Mouse (Mus musculus): Measurements from ENCODE around the gene Zfp990. TPM values are rescaled to one million over a fixed set of nuclear protein-coding genes. Genes with fewer than 3 reads are reported as not detected.
"Not testable (repeated sequence)": the region's sequence is repeated elsewhere in the genome, so short reads cannot be mapped to it uniquely, and the experiment has no call there.

The Zfp990 gene
- total and polyA plus RNA-seq, 2 experiments from 2014 or later = not detected

GRCm38 (mm10) chr4:145543861-145544260 is 33.3 kb downstream of the Zfp990 start:
- ATAC-seq; H3K4me2 ChIP-seq (ENCODE audit: low read depth); H3K9ac ChIP-seq; H3K36me3 ChIP-seq (ENCODE audit: insufficient read depth); H3K4me1 ChIP-seq (ENCODE audit: insufficient read depth); H3K27ac ChIP-seq (ENCODE audit: low read depth, low read length); DNase-seq; H3K4me3 ChIP-seq (ENCODE audit: low read depth, low read length); H3K27me3 ChIP-seq (ENCODE audit: insufficient read depth, low read length): not testable (repeated sequence)
- peaks cover 26% of the 10 kb centered on the region for H3K9me3 ChIP-seq (ENCODE audit: low read length)
- WGBS = 73% methylated on average over 5 of the region's 5 CpGs

- not testable (repeated sequence) for ATAC-seq; H3K4me3 ChIP-seq (ENCODE audit: low read depth, low read length); H3K4me1 ChIP-seq (ENCODE audit: insufficient read depth); H3K4me2 ChIP-seq (ENCODE audit: low read depth); DNase-seq; H3K27me3 ChIP-seq (ENCODE audit: insufficient read depth, low read length); H3K9ac ChIP-seq; H3K27ac ChIP-seq (ENCODE audit: low read depth, low read length); H3K36me3 ChIP-seq (ENCODE audit: insufficient read depth)
- 25% methylated on average over 2 of the region's 2 CpGs for WGBS
- peaks cover 22% of the 10 kb centered on the region for H3K9me3 ChIP-seq (ENCODE audit: low read length)
Observed at GRCm38 (mm10) chr4:145545106-145545505, 34.5 kb downstream of the Zfp990 start.

DNA sequence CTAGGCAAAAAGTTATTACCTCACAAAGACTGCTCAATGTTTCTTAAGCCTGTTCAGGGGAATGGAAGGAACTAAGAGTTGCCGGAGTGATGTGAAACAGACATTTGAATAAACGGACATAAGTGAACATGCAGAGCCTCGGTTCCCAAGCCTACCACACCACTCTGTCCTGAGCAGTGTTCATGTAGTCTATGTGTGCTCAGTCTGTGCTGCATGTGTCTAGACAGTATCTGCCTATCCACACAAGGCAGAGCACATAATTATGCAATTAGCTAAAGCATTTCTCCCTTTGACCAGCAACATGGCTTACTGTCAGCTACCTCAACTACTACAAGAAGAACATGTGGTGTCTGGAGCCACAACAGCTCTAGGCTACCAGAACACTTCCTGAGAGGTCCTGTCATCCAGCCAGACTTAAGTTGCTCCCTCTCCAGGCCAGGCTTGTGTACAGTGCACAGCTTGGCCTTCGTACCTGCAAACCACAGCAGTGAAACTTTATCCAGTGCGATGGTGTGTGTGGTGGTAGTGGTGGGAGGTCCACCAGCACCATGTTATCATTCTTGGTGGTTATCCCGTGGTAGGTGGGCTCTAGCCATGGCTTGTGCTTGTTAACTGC is 35.3 kb downstream of the Zfp990 start:
- not testable (repeated sequence) for H3K9ac ChIP-seq; ATAC-seq; H3K27me3 ChIP-seq (ENCODE audit: insufficient read depth, low read length); DNase-seq; H3K4me1 ChIP-seq (ENCODE audit: insufficient read depth); H3K36me3 ChIP-seq (ENCODE audit: insufficient read depth); H3K27ac ChIP-seq (ENCODE audit: low read depth, low read length); H3K4me2 ChIP-seq (ENCODE audit: low read depth); H3K4me3 ChIP-seq (ENCODE audit: low read depth, low read length)
- 78% methylated on average over 6 of the region's 6 CpGs for WGBS
- H3K9me3 ChIP-seq (ENCODE audit: low read length) = peaks cover 22% of the 10 kb centered on the region

DNA sequence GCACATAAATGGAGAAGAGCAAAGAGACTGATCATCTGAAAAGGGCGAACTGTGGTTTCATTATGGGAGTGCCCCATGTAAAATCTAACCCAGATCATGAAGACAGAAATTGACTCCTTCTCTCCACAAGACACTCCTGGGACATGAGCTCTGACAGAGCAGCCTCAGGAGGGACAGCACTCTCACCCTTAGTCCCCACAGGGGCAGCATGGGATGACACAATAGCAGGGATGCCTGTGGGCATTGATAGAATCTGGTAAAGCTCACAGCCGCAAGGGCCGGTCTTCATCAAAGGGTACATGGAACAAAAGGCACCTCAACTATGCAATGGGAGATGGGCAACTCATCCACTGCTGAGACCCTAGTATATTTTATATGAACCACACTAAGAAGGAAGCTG is 35.9 kb downstream of the Zfp990 start:
- not testable (repeated sequence) for H3K36me3 ChIP-seq (ENCODE audit: insufficient read depth); ATAC-seq

DNA sequence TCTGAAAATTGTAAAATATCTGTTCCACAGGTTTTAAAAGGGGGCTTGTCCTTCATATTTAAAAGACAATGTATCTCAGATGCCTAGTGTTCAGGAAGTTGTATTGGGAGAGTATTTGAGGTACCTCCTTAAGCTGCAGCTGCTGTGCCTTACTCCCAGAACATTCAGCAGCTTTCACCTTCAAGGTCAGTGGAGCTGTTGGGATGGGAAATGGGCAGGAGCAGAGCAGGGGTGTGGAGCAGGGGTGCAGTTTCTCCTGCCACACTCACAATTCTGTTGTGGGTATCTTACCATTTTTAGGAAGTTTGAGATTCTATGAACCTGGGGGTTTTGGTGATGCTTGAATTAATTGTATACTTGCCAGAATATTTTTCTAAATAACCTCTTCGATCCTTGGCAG is 46.1 kb downstream of the Zfp990 start:
- Histone ChIP-seq H3K27ac (ENCODE audit: low read depth, low read length) (no peak overlapping the region), H3K4me3 (ENCODE audit: low read depth, low read length) (no peak overlapping the region), H3K4me1 (ENCODE audit: insufficient read depth) (no peaks in the 10 kb centered on the region), H3K9ac (no peak overlapping the region), H3K4me2 (ENCODE audit: low read depth) (no peak overlapping the region), H3K9me3 (ENCODE audit: low read length) (peaks cover 40% of the 10 kb centered on the region), H3K36me3 (ENCODE audit: insufficient read depth) (no peaks in the 10 kb centered on the region), H3K27me3 (ENCODE audit: insufficient read depth, low read length) (no peaks in the 10 kb centered on the region)
- DNase-seq (no peak), ATAC-seq (no peak)
- TF ChIP-seq CTCF (IDR thresholded peaks at IDR 0.05; ENCODE audit: low read depth) = no peak
- 67% methylated on average over 1 of the region's 1 CpGs for WGBS

More for the DNA sequence above, 35.9 kb downstream of the Zfp990 start:
- not testable (repeated sequence) for H3K27me3 ChIP-seq (ENCODE audit: insufficient read depth, low read length); H3K4me3 ChIP-seq (ENCODE audit: low read depth, low read length); DNase-seq; H3K4me2 ChIP-seq (ENCODE audit: low read depth); H3K4me1 ChIP-seq (ENCODE audit: insufficient read depth); H3K9ac ChIP-seq; H3K27ac ChIP-seq (ENCODE audit: low read depth, low read length)
- peaks cover 19% of the 10 kb centered on the region for H3K9me3 ChIP-seq (ENCODE audit: low read length)
- 92% methylated on average over 3 of the region's 3 CpGs for WGBS

DNA sequence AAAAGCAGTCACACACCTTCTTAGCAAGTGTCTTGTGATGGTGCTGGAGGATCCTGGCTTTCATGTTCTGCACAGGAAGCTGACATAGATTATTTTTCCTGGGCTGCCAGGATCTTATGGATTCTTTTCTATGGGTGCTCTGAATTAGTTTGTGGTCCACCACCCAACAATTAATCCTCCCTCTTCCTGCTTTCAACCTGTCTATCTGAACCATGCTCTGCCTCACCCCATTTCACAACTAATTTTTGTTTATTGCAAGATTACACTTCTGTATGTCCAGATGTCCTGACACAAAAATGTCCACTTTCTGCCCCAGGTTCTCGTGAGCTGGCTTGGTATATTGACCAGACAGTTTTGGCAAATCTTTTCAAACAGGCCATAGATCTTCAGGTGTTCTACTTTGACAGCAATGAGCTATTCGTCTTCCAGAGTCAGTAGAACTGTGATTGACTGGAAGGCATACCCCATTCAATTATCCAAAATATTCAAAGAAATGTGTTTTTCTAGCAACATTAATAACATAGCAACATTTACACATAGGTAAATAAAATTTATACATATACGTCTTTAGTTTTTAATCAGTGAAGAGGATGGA is 49.0 kb downstream of the Zfp990 start:
- Histone ChIP-seq H3K9me3 (ENCODE audit: low read length) (peaks cover 47% of the 10 kb centered on the region), H3K9ac (no peak overlapping the region), H3K27me3 (ENCODE audit: insufficient read depth, low read length) (no peaks in the 10 kb centered on the region), H3K4me1 (ENCODE audit: insufficient read depth) (no peaks in the 10 kb centered on the region), H3K4me3 (ENCODE audit: low read depth, low read length) (no peak overlapping the region), H3K27ac (ENCODE audit: low read depth, low read length) (no peak overlapping the region), H3K36me3 (ENCODE audit: insufficient read depth) (no peaks in the 10 kb centered on the region), H3K4me2 (ENCODE audit: low read depth) (no peak overlapping the region)
- TF ChIP-seq CTCF (IDR thresholded peaks at IDR 0.05; ENCODE audit: low read depth) = no peak
- DNase-seq (no peak), ATAC-seq (no peak)
- 40% methylated on average over 3 of the region's 3 CpGs for WGBS

DNA sequence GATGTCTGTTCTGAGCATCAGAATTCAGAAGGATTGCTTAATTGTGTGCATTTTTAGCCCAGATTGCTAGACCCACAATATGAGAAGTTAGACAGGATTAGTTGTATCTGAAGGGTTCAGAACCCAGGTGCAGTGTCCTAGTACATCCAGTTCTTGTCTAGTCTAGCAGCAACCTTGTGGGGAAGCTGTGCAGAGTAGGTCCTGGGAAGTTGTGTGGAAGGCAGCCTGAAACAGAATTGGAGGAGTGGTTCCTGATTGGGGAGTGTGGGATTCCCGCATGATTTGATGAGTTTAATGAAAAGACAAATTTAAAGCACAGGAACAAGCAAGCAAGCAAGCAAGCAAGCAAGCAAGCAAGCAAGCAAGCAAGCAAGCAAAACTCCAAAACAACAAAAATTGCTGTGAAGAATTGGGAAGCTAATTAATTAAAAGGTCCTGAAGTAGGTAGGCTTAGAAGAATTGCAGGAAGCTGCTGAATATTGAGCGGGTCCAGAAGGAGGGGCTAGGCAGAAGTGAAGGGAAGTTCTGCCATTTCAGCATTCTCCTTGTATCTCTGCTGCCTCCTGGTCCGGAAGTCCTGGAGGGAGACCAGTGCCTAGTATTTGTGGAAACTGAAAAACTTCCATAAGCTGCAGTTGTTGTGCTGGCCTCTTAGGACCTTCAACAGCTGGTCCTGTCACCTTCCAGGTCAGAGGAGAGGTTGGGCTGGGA is 53.7 kb downstream of the Zfp990 start:
- Histone ChIP-seq H3K36me3 (ENCODE audit: insufficient read depth) (no peaks in the 10 kb centered on the region), H3K9ac (no peak overlapping the region), H3K4me3 (ENCODE audit: low read depth, low read length) (no peak overlapping the region), H3K27ac (ENCODE audit: low read depth, low read length) (no peak overlapping the region), H3K4me1 (ENCODE audit: insufficient read depth) (no peaks in the 10 kb centered on the region), H3K9me3 (ENCODE audit: low read length) (peaks cover 41% of the 10 kb centered on the region), H3K4me2 (ENCODE audit: low read depth) (no peak overlapping the region), H3K27me3 (ENCODE audit: insufficient read depth, low read length) (no peaks in the 10 kb centered on the region)
- no peak for ATAC-seq
- TF ChIP-seq CTCF (IDR thresholded peaks at IDR 0.05; ENCODE audit: low read depth) = no peak
- 78% methylated on average over 3 of the region's 3 CpGs for WGBS
- no peak for DNase-seq

GRCm38 (mm10) chr4:145570461-145570860 is 59.9 kb downstream of the Zfp990 start:
- not testable (repeated sequence) for DNase-seq; H3K27ac ChIP-seq (ENCODE audit: low read depth, low read length); H3K4me2 ChIP-seq (ENCODE audit: low read depth); H3K27me3 ChIP-seq (ENCODE audit: insufficient read depth, low read length); H3K4me3 ChIP-seq (ENCODE audit: low read depth, low read length); ATAC-seq; H3K9ac ChIP-seq; H3K36me3 ChIP-seq (ENCODE audit: insufficient read depth); H3K4me1 ChIP-seq (ENCODE audit: insufficient read depth)
- peaks cover 15% of the 10 kb centered on the region; the same call in 1 of the 2 replicates for H3K9me3 ChIP-seq (ENCODE audit: low read length)
- 92% methylated on average over 6 of the region's 10 CpGs for WGBS

DNA sequence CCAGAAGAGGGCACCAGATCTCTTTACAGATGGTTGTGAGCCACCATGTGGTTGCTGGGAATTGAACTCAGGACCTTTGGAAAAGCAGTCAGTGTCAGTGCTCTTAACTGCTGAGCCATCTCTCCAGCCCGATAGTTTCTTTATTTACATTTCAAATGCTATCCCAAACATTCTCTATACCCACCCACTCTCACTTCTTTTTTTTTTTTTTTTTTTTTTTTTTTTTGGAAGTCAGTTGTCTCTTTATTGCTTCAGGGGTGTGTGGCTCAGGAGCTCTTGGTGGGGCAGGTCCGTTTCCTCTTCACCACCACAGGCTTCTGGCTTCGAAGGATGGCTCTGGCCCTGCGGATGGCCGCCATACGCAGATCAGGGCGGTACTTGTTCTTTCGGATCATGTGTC is 66.1 kb downstream of the Zfp990 start:
- H3K27ac ChIP-seq (ENCODE audit: low read depth, low read length); DNase-seq; H3K36me3 ChIP-seq (ENCODE audit: insufficient read depth); H3K4me3 ChIP-seq (ENCODE audit: low read depth, low read length); H3K9me3 ChIP-seq (ENCODE audit: low read length); H3K9ac ChIP-seq; H3K27me3 ChIP-seq (ENCODE audit: insufficient read depth, low read length); H3K4me2 ChIP-seq (ENCODE audit: low read depth); ATAC-seq; H3K4me1 ChIP-seq (ENCODE audit: insufficient read depth): not testable (repeated sequence)
- 87% methylated on average over 8 of the region's 8 CpGs for WGBS

GRCm38 (mm10) chr4:145580333-145580732 is 69.8 kb downstream of the Zfp990 start:
- H3K4me3 ChIP-seq (ENCODE audit: low read depth, low read length); H3K27me3 ChIP-seq (ENCODE audit: insufficient read depth, low read length); ATAC-seq; DNase-seq; H3K27ac ChIP-seq (ENCODE audit: low read depth, low read length); H3K9ac ChIP-seq; H3K9me3 ChIP-seq (ENCODE audit: low read length); H3K36me3 ChIP-seq (ENCODE audit: insufficient read depth); H3K4me2 ChIP-seq (ENCODE audit: low read depth); H3K4me1 ChIP-seq (ENCODE audit: insufficient read depth): not testable (repeated sequence)
- WGBS = 93% methylated on average over 1 of the region's 1 CpGs

Measured in forebrain, postnatal 0 days (tissue).